Mouse (Mus musculus): Measurements from ENCODE around the gene Arhgef10l.

DNA sequence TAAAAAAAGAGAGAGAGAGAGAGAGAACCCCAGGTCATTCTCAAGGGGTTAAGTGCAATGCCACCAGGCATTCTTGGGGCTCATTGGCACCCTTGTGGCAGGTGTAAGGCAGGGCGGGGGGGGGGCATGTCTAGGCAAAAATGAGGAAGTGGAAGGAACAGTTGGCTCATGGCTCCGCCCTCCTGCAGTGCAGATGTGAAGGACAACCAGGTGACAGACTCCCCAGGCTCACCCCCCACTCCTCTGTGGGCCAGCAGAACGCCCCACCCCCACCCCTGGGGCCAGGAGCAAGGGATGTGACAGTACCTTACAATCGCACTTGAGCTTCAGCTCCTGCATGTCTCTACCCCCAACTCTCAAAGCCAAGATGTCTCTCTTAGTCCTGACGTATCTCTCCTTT is 79.3 kb downstream of the Arhgef10l start:
- TF ChIP-seq CTCF (IDR thresholded peaks at IDR 0.05; ENCODE audit: low read depth, low read length) (no peak), POLR2A (IDR thresholded peaks at IDR 0.05; ENCODE audit: borderline replicate concordance, low read depth, low read length) (no peak)
